Mouse (Mus musculus) heart, postnatal 0 days (tissue): ENCODE measurements around the gene Itpr2. TPM values are rescaled to one million over a fixed set of nuclear protein-coding genes. Genes with fewer than 3 reads are reported as not detected.

Experiments
- ATAC-seq: fragments of 200-750 bp; cut with Nextera tagmentation; 2 replicates; pipeline ENCODE4 v1.8.0; 2017; ENCODE audit warnings: low read depth, moderate number of reproducible peaks, moderate library complexity; ENCODE audit not compliant: insufficient read depth
- DNase-seq: peaks from one replicate; pipeline ENCODE4 v3.0.0-alpha.2; 2016; ENCODE audit warnings: low spot score
- H3K27ac ChIP-seq: fragments of 300-500 bp; sonication (generic); 2 replicates; pipeline ENCODE4 v1.5.1; 2014; ENCODE audit warnings: low read depth, mild to moderate bottlenecking
- H3K27me3 ChIP-seq: fragments of 300-500 bp; sonication (generic); 2 replicates; pipeline ENCODE4 v1.6.1; 2014; ENCODE audit warnings: low read length, mixed read lengths; ENCODE audit not compliant: control insufficient read depth, insufficient read depth
- H3K36me3 ChIP-seq: fragments of 300-500 bp; sonication (generic); replicated peaks from 2 replicates; pipeline ENCODE4 v1.6.1; 2014; ENCODE audit warnings: low read length, mixed read lengths; ENCODE audit not compliant: control insufficient read depth, insufficient read depth
- H3K4me1 ChIP-seq: fragments of 300-500 bp; sonication (generic); 2 replicates; pipeline ENCODE4 v1.6.1; 2014; ENCODE audit warnings: antibody characterized with exemption; ENCODE audit not compliant: control insufficient read depth, insufficient read depth
- H3K4me2 ChIP-seq: fragments of 300-500 bp; sonication (generic); 2 replicates; pipeline ENCODE4 v1.6.1; 2014; ENCODE audit warnings: low read depth, mild to moderate bottlenecking, low read length, moderate library complexity
- H3K4me3 ChIP-seq: fragments of 300-500 bp; sonication (generic); 2 replicates; pipeline ENCODE4 v1.5.1; 2014; ENCODE audit warnings: low read depth, low read length
- H3K9ac ChIP-seq: fragments of 300-500 bp; sonication (generic); replicated peaks from 2 replicates; pipeline ENCODE4 v1.6.1; 2014; ENCODE audit warnings: low read depth, low read length, mixed read lengths
- H3K9me3 ChIP-seq: fragments of 300-500 bp; sonication (generic); replicated peaks from 2 replicates; pipeline ENCODE4 v1.6.1; 2016; ENCODE audit warnings: low read length; ENCODE audit not compliant: control insufficient read depth
- CTCF ChIP-seq: IDR thresholded peaks from 2 replicates; pipeline ENCODE4 v1.5.1; 2016; ENCODE audit warnings: antibody characterized with exemption, control low read depth, low read depth
- EP300 ChIP-seq: IDR thresholded peaks from 2 replicates; pipeline ENCODE4 v1.6.1; 2016; ENCODE audit warnings: antibody characterized with exemption, low read depth
- WGBS: fragments of 180-500 bp; shearing (Covaris S2); extraction: QIAGEN DNeasy Blood & Tissue Kit; methylation state at CpG from one replicate; pipeline ENCODE4 v1.1.7; 2014; 5-methylcytosine and 5-hydroxymethylcytosine counted together
- polyA plus RNA-seq: library from polyadenylated mRNA; unstranded; fragments of >200 nt; fragmentation: Nextera tagmentation; extraction: Ambion mirVana; gene quantifications from 2 replicates; pipeline ENCODE4 v1.2.1, GENCODE M21; 2015
- total RNA-seq: library from RNA; depleted of rRNA; stranded (reverse); fragments of >200 nt; gene quantifications from 2 replicates; pipeline ENCODE4 v1.2.3, GENCODE M21; 2014; ENCODE audit warnings: low replicate concordance; rRNA removed

Gene Itpr2
- total RNA-seq = 51.4 and 59.5 TPM in 2 replicates
- polyA plus RNA-seq = 24.2 and 26.5 TPM in 2 replicates

DNA sequence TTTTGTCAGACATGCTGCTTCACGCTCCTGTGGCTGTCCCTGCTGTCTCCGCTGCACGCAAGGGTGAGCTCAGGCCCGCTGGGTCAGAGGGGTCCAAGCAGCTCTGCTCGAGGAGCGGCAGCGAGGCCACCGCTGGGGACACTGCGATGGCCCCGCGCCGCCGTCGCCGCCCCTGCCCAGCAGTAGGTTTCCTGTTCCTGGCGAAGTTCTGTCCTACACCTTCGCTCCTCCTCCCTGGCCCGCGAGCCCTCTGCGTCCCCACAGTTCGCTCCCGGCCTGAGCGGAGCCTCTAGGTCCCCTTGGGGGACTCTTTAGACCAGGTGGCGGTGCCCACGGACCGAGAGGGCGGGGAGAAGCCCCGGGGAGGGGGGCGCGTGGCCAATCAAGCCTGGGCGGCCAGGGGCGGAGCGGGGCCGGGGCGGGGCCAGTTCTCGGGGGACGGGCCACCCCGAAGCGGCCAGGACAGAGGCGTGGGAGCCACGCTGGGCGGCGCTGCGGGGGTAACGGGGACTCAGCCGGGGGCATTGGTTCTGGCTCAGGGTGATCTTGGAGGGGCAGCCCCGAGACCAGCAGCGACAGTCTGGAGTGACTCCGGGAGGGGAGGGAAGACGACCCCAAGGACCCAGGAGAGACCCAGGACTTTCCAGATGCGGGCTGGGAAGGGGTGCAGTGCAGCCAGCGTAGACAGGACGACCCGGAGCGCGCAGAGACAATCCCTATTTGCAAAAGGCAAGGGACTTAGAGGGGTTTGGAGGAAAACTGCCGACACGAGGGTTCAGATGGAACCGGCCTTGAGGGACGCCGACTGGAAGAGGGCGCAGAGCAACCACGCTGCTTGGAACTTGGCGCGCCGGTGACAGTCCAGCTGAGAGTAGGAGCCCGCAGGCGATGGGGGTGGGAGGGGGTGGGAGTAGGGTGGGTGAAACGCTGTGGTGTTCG is at the start of gene Itpr2:
Gene Itpr2, minus strand, starts transcription at position 358 of the 939 bp plus-strand sequence.
- H3K36me3 ChIP-seq = no peaks in the 10 kb centered on the region
- H3K4me3 ChIP-seq = peak within 1 kb of the TSS; percentile 82
- DNase-seq (peak; percentile 90), ATAC-seq (peak; percentile 96)
- H3K27me3 ChIP-seq = no peaks in the 10 kb centered on the region
- no peaks in the 10 kb centered on the region for H3K9me3 ChIP-seq
- TF ChIP-seq CTCF = no peak; the same call in 1 of the 2 replicates
- peak; percentile 27; the same call in 1 of the 2 replicates for TF ChIP-seq EP300
- H3K4me1 ChIP-seq = peaks cover 18% of the 10 kb centered on the region
- H3K9ac ChIP-seq = peak within 1 kb of the TSS; percentile 82
- peak within 1 kb of the TSS; percentile 96 for H3K4me2 ChIP-seq
- WGBS = under 1% methylated on average over 68 of the region's 70 CpGs
- peak within 1 kb of the TSS; percentile 92 for H3K27ac ChIP-seq

DNA sequence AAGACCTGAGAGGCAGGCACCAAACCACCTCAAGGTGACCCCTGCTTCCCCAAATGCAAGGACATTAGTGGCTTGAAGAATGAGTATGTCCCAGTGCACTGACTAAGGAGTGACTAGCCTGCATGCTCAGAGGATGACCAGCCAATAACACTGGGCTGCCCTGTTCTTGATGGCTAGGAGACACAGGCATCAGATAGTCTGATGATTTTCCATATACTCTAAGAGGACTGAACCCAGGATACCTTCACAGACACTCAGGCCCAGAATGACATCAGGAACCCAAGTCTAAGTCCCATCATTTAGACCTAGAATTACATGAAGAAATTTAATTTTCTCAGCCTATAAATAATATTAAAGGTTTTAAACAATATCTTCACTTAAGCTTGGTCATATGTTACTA is 49.3 kb upstream of the Itpr2 start:
- no peak for ATAC-seq
- H3K4me2 ChIP-seq = no peak overlapping the region
- no peak overlapping the region for H3K4me3 ChIP-seq
- no peak overlapping the region for H3K27ac ChIP-seq
- DNase-seq = no peak
- H3K9ac ChIP-seq = no peak overlapping the region
- peaks cover 85% of the 10 kb centered on the region for H3K36me3 ChIP-seq
- H3K27me3 ChIP-seq = no peaks in the 10 kb centered on the region
- H3K4me1 ChIP-seq = no peaks in the 10 kb centered on the region
- TF ChIP-seq EP300 (no peak), CTCF (no peak)
- H3K9me3 ChIP-seq = no peaks in the 10 kb centered on the region

DNA sequence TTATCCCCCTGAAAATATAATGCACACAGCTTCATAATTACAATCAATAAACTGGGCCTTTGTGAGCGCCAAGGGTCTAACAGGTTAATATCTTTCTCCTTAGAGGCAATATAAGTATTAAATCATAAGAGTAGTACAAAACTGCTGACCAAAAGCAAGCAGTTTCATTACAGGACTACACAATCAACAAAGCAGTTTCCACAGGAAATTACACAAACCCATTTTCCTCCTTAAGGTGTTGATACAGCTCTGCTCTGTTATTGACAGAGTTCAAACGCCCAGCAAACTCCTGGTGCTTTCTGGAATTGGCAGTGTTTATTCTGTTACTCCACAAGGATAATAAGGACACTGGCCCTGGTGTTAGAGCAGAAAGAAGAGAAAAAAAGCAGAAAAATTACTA is 48.4 kb upstream of the Itpr2 start:
- TF ChIP-seq EP300 (no peak), CTCF (no peak)
- Histone ChIP-seq H3K27me3 (no peaks in the 10 kb centered on the region), H3K4me1 (no peaks in the 10 kb centered on the region; the same call in 1 of the 2 replicates), H3K27ac (no peak overlapping the region), H3K4me2 (no peak overlapping the region), H3K9me3 (no peaks in the 10 kb centered on the region), H3K9ac (no peak overlapping the region), H3K4me3 (no peak overlapping the region), H3K36me3 (peaks cover 76% of the 10 kb centered on the region)
- ATAC-seq (no peak), DNase-seq (peak; percentile 27)
- WGBS = 76% methylated on average over 2 of the region's 2 CpGs

DNA sequence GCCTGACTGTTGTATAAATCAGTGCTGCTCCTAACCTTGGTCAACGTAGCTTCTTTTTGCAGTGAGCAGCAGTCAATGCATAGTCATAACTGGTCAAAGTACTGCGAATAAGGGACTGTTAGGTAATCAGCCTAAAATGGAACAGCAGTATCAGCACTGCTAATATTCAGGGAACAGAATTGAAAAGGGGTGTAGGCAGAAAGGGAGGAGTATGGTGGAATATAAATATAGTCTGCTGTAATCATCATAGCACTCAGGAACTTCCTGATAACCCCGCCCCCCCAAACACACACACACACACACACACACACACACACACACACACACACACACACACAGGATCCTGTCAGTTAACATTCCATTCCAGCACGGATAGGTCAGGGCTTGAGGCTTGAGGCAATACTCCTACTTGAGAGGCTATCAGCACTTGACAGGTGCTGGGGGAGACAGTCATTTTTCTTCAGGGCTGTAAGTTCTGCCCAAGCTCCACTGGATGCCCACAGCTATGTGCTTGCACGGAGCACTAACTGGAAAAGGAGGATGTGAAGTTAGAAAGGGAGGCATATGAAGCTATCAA is 43.4 kb upstream of the Itpr2 start:
- no peak overlapping the region; the same call in 1 of the 2 replicates for H3K4me2 ChIP-seq
- TF ChIP-seq CTCF = no peak
- no peak for TF ChIP-seq EP300
- ATAC-seq (peak; percentile 89), DNase-seq (peak; percentile 63)
- no peak overlapping the region for H3K4me3 ChIP-seq
- peaks cover 5% of the 10 kb centered on the region for H3K4me1 ChIP-seq
- WGBS = 23% methylated on average over 5 of the region's 5 CpGs
- H3K27me3 ChIP-seq = no peaks in the 10 kb centered on the region
- no peaks in the 10 kb centered on the region for H3K9me3 ChIP-seq
- peak overlapping the region; percentile 88 for H3K27ac ChIP-seq
- H3K9ac ChIP-seq = no peak overlapping the region
- peaks cover 31% of the 10 kb centered on the region for H3K36me3 ChIP-seq

DNA sequence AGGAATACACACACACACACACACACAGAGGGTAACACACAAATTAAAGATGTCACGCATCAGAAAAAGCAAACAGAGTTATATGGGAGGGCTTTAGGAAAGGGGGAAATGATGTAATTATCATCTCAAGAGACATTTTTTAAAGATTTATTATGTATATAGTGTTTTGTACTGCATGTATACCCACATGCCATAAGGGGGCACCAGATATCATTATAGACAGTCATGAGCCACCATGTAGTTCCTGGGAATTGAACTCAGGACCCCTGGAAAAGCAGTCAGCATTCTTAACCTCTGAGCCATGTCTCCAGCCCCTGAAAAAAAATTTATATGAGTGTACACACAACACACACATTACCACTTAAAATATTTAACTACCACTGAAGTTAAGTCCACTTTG is 42.6 kb upstream of the Itpr2 start:
- H3K4me2 ChIP-seq = no peak overlapping the region
- no peaks in the 10 kb centered on the region for H3K27me3 ChIP-seq
- ATAC-seq (no peak), DNase-seq (no peak)
- H3K36me3 ChIP-seq = peaks cover 25% of the 10 kb centered on the region
- H3K27ac ChIP-seq = peak overlapping the region; percentile 88
- H3K9ac ChIP-seq = no peak overlapping the region
- H3K4me1 ChIP-seq = peaks cover 5% of the 10 kb centered on the region
- no peak overlapping the region for H3K4me3 ChIP-seq
- TF ChIP-seq CTCF (no peak), EP300 (no peak)
- H3K9me3 ChIP-seq = no peaks in the 10 kb centered on the region
- WGBS = 69% methylated on average over 1 of the region's 1 CpGs
